Mouse (Mus musculus): Measurements from ENCODE around the gene Bex4.

DNA sequence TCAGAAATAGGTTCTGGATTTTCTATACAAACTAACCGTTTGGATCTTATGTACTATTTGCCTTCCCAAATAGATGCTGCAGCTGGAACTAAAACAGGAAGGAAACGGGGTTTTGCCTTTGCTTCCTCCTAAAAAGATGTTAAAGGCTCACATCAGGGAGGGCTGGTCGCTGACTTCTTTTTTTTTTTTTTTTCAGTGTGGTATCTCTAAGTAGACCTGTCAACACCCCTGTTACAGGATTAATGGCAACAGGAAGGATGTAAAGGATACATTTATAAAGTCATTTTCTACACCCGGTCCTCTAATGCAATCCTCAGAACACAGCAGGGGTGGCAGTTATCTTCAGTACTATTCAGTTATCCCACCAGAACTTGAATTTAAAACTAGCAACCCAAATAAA, 23.8 kb upstream of the Bex4 start:
- TF ChIP-seq POLR2A (IDR thresholded peaks at IDR 0.05; ENCODE audit: insufficient read depth, low read depth, low read length) (no peak), CTCF (IDR thresholded peaks at IDR 0.05) (no peak)

Data from heart, adult 2 months (tissue).